Mouse (Mus musculus): ENCODE measurements at regions not wholly inside any gene's neighbourhood (a gene's known extent, or its start where the extent isn't known, plus 50 kb on each side); places are given as distances from the start of the nearest gene placed in this dataset.

- no peak for TF ChIP-seq CTCF (conservative IDR thresholded peaks at IDR 0.05; ENCODE audit: low read length)
- no peak for TF ChIP-seq NANOG (IDR thresholded peaks at IDR 0.05; ENCODE audit: borderline replicate concordance, low read length)
These were observed 229.5 kb upstream of the Lcorl start for GRCm38 (mm10) chr5:46086885-46087284.
